Mouse (Mus musculus) heart, embryonic 13.5 days (tissue): ENCODE results near the gene Casz1. TPM values are rescaled to one million over a fixed set of nuclear protein-coding genes. Genes with fewer than 3 reads are reported as not detected.
A peak's percentile ranks its signal among the peaks of the same experiment; 100 is the strongest.

Source experiments
- ATAC-seq: fragments of 200-750 bp; cut with Nextera tagmentation; 2 replicates; pipeline ENCODE4 v1.8.0; 2017; ENCODE audit warnings: moderate TSS enrichment; ENCODE audit not compliant: insufficient number of reproducible peaks, low FRiP score, low TSS enrichment; ENCODE audit errors: extremely low read depth
- H3K27ac ChIP-seq: fragments of 300-500 bp; sonication (generic); replicated peaks from 2 replicates; pipeline ENCODE4 v1.5.1; 2015; ENCODE audit warnings: moderate library complexity, mild to moderate bottlenecking, inconsistent platforms
- H3K27me3 ChIP-seq: fragments of 300-500 bp; sonication (generic); replicated peaks from 2 replicates; pipeline ENCODE4 v1.6.1; 2015; ENCODE audit warnings: mild to moderate bottlenecking, inconsistent platforms
- H3K36me3 ChIP-seq: fragments of 300-500 bp; sonication (generic); 2 replicates; pipeline ENCODE4 v1.6.1; 2015; ENCODE audit warnings: mild to moderate bottlenecking, inconsistent platforms
- H3K4me1 ChIP-seq: fragments of 300-500 bp; sonication (generic); 2 replicates; pipeline ENCODE4 v1.6.1; 2015; ENCODE audit warnings: inconsistent platforms
- H3K4me2 ChIP-seq: fragments of 300-500 bp; sonication (generic); 2 replicates; pipeline ENCODE4 v1.6.1; 2015; ENCODE audit warnings: inconsistent platforms, mild to moderate bottlenecking, moderate library complexity
- H3K4me3 ChIP-seq: fragments of 300-500 bp; sonication (generic); 2 replicates; pipeline ENCODE4 v1.5.1; 2015; ENCODE audit warnings: moderate library complexity, mild to moderate bottlenecking, inconsistent platforms
- H3K9ac ChIP-seq: fragments of 300-500 bp; sonication (generic); 2 replicates; pipeline ENCODE4 v1.6.1; 2015; ENCODE audit warnings: inconsistent platforms, mild to moderate bottlenecking, moderate library complexity
- H3K9me3 ChIP-seq: fragments of 300-500 bp; sonication (generic); 2 replicates; pipeline ENCODE4 v1.6.1; 2016; ENCODE audit warnings: inconsistent platforms
- WGBS: fragments of 180-500 bp; shearing (Covaris S2); methylation state at CpG from one replicate; pipeline ENCODE4 v1.1.7; 2015; ENCODE audit warnings: mixed read lengths; 5-methylcytosine and 5-hydroxymethylcytosine counted together
- polyA plus RNA-seq: library from polyadenylated mRNA; unstranded; fragments of >200 nt; fragmentation: Nextera tagmentation; extraction: Ambion mirVana; gene quantifications from 2 replicates; pipeline ENCODE4 v1.2.1, GENCODE M21; 2015

Gene Casz1
- polyA plus RNA-seq, 1 experiment from 2014 or later = 18.3 TPM

- Histone ChIP-seq H3K27me3 (peaks cover 3% of the 10 kb centered on the region), H3K27ac (no peak overlapping the region), H3K9me3 (no peaks in the 10 kb centered on the region), H3K4me2 (no peak overlapping the region), H3K9ac (0 out of 2 replicates have a peak overlapping the region, but pooled peaks have one; percentile 5), H3K4me3 (no peak overlapping the region), H3K36me3 (no peaks in the 10 kb centered on the region), H3K4me1 (peaks cover 82% of the 10 kb centered on the region)
- 0 out of 2 replicates have a peak, but pooled peaks have one; percentile 19 for ATAC-seq
- WGBS = 87% methylated on average over 12 of the region's 12 CpGs
Observed at GRCm38 (mm10) chr4:148818161-148818560, 13.9 kb downstream of the Casz1 start.

GRCm38 (mm10) chr4:148820171-148820570 lies 15.9 kb downstream of the Casz1 start:
- Histone ChIP-seq H3K4me2 (no peak overlapping the region), H3K9me3 (no peaks in the 10 kb centered on the region), H3K36me3 (no peaks in the 10 kb centered on the region), H3K4me1 (peaks cover 76% of the 10 kb centered on the region), H3K27me3 (0 out of 2 replicates have a peak, but pooled peaks cover under 1% of the 10 kb centered on the region), H3K9ac (peak overlapping the region; percentile 55), H3K27ac (0 out of 2 replicates have a peak overlapping the region, but pooled peaks have one; percentile 70), H3K4me3 (no peak overlapping the region)
- ATAC-seq = no peak
- WGBS = 55% methylated on average over 13 of the region's 13 CpGs

- Histone ChIP-seq H3K9me3 (no peaks in the 10 kb centered on the region), H3K27ac (no peak overlapping the region), H3K27me3 (peaks cover 9% of the 10 kb centered on the region; the same call in 1 of the 2 replicates), H3K4me3 (no peak overlapping the region), H3K9ac (no peak overlapping the region), H3K36me3 (no peaks in the 10 kb centered on the region; the same call in 1 of the 2 replicates), H3K4me1 (peaks cover 80% of the 10 kb centered on the region), H3K4me2 (no peak overlapping the region)
- 68% methylated on average over 8 of the region's 8 CpGs for WGBS
- no peak for ATAC-seq
Observed at GRCm38 (mm10) chr4:148823281-148823680, 19.1 kb downstream of the Casz1 start.

GRCm38 (mm10) chr4:148830350-148830749 lies 26.1 kb downstream of the Casz1 start:
- H3K27ac ChIP-seq = no peak overlapping the region
- H3K9ac ChIP-seq = no peak overlapping the region
- H3K9me3 ChIP-seq = no peaks in the 10 kb centered on the region
- no peak for ATAC-seq
- peaks cover 68% of the 10 kb centered on the region for H3K4me1 ChIP-seq
- H3K36me3 ChIP-seq = no peaks in the 10 kb centered on the region; the same call in 1 of the 2 replicates
- H3K4me3 ChIP-seq = no peak overlapping the region
- peaks cover 10% of the 10 kb centered on the region; the same call in 1 of the 2 replicates for H3K27me3 ChIP-seq
- H3K4me2 ChIP-seq = no peak overlapping the region
- WGBS = 52% methylated on average over 7 of the region's 7 CpGs

GRCm38 (mm10) chr4:148833245-148833990 lies 29.2 kb downstream of the Casz1 start:
- H3K9me3 ChIP-seq = no peaks in the 10 kb centered on the region
- 69% methylated on average over 21 of the region's 21 CpGs for WGBS
- peaks cover 4% of the 10 kb centered on the region for H3K36me3 ChIP-seq
- H3K9ac ChIP-seq = peak overlapping the region; percentile 29; the same call in 1 of the 2 replicates
- H3K4me1 ChIP-seq = peaks cover 66% of the 10 kb centered on the region
- no peak overlapping the region for H3K27ac ChIP-seq
- H3K4me3 ChIP-seq = no peak overlapping the region
- ATAC-seq = no peak
- H3K4me2 ChIP-seq = no peak overlapping the region; the same call in 1 of the 2 replicates
- 0 out of 2 replicates have a peak, but pooled peaks cover 1% of the 10 kb centered on the region for H3K27me3 ChIP-seq

- H3K36me3 ChIP-seq = peaks cover 26% of the 10 kb centered on the region
- 38% methylated on average over 6 of the region's 6 CpGs for WGBS
- H3K27ac ChIP-seq = peak overlapping the region; percentile 60
- no peak overlapping the region for H3K4me2 ChIP-seq
- no peak overlapping the region for H3K4me3 ChIP-seq
- 0 out of 2 replicates have a peak overlapping the region, but pooled peaks have one; percentile 0 for H3K9ac ChIP-seq
- peaks cover 62% of the 10 kb centered on the region for H3K4me1 ChIP-seq
- ATAC-seq = no peak
- H3K27me3 ChIP-seq = no peaks in the 10 kb centered on the region
- H3K9me3 ChIP-seq = no peaks in the 10 kb centered on the region
Observed at GRCm38 (mm10) chr4:148836391-148836790, 32.2 kb downstream of the Casz1 start.

- ATAC-seq = no peak
- Histone ChIP-seq H3K4me1 (peaks cover 69% of the 10 kb centered on the region), H3K9ac (0 out of 2 replicates have a peak overlapping the region, but pooled peaks have one; percentile 0), H3K4me3 (no peak overlapping the region), H3K36me3 (peaks cover 26% of the 10 kb centered on the region), H3K27ac (peak overlapping the region; percentile 16; the same call in 1 of the 2 replicates), H3K9me3 (no peaks in the 10 kb centered on the region), H3K4me2 (no peak overlapping the region), H3K27me3 (no peaks in the 10 kb centered on the region)
- WGBS = 52% methylated on average over 9 of the region's 9 CpGs
Observed at GRCm38 (mm10) chr4:148837046-148837445, 32.8 kb downstream of the Casz1 start.

- Histone ChIP-seq H3K9me3 (no peaks in the 10 kb centered on the region), H3K4me2 (no peak overlapping the region), H3K9ac (no peak overlapping the region), H3K27ac (no peak overlapping the region), H3K27me3 (no peaks in the 10 kb centered on the region), H3K4me1 (peaks cover 68% of the 10 kb centered on the region), H3K4me3 (no peak overlapping the region), H3K36me3 (peaks cover 26% of the 10 kb centered on the region)
- 68% methylated on average over 6 of the region's 6 CpGs for WGBS
- no peak for ATAC-seq
Observed at GRCm38 (mm10) chr4:148837644-148838043, 33.4 kb downstream of the Casz1 start.

GRCm38 (mm10) chr4:148842302-148842701 lies 38.1 kb downstream of the Casz1 start:
- peaks cover 38% of the 10 kb centered on the region for H3K4me1 ChIP-seq
- 47% methylated on average over 6 of the region's 6 CpGs for WGBS

GRCm38 (mm10) chr4:148844921-148845320 lies 40.7 kb downstream of the Casz1 start:
- H3K9me3 ChIP-seq = no peaks in the 10 kb centered on the region
- peaks cover 39% of the 10 kb centered on the region for H3K4me1 ChIP-seq
- H3K9ac ChIP-seq = no peak overlapping the region
- H3K36me3 ChIP-seq = peaks cover 12% of the 10 kb centered on the region
- WGBS = 55% methylated on average over 7 of the region's 7 CpGs
- H3K27me3 ChIP-seq = 0 out of 2 replicates have a peak, but pooled peaks cover 3% of the 10 kb centered on the region
- no peak overlapping the region for H3K4me2 ChIP-seq
- no peak overlapping the region for H3K27ac ChIP-seq
- ATAC-seq = no peak
- no peak overlapping the region for H3K4me3 ChIP-seq

More at GRCm38 (mm10) chr4:148842302-148842701, 38.1 kb downstream of the Casz1 start:
- H3K9me3 ChIP-seq = no peaks in the 10 kb centered on the region
- H3K4me2 ChIP-seq = no peak overlapping the region
- peaks cover 29% of the 10 kb centered on the region for H3K36me3 ChIP-seq
- H3K27ac ChIP-seq = no peak overlapping the region
- H3K9ac ChIP-seq = no peak overlapping the region
- H3K27me3 ChIP-seq = 0 out of 2 replicates have a peak, but pooled peaks cover 3% of the 10 kb centered on the region
- ATAC-seq = no peak
- no peak overlapping the region for H3K4me3 ChIP-seq

GRCm38 (mm10) chr4:148846203-148846602 lies 42.0 kb downstream of the Casz1 start:
- no peak overlapping the region for H3K4me3 ChIP-seq
- H3K9me3 ChIP-seq = no peaks in the 10 kb centered on the region
- H3K36me3 ChIP-seq = peaks cover 4% of the 10 kb centered on the region; the same call in 1 of the 2 replicates
- 0 out of 2 replicates have a peak overlapping the region, but pooled peaks have one; percentile 41 for H3K9ac ChIP-seq
- H3K27ac ChIP-seq = no peak overlapping the region
- H3K27me3 ChIP-seq = 0 out of 2 replicates have a peak, but pooled peaks cover 3% of the 10 kb centered on the region
- H3K4me1 ChIP-seq = peaks cover 49% of the 10 kb centered on the region
- peak overlapping the region; percentile 24; the same call in 1 of the 2 replicates for H3K4me2 ChIP-seq
- ATAC-seq = no peak
- 43% methylated on average over 9 of the region's 9 CpGs for WGBS
